ENCODE assay signal across 9 mouse cellular contexts in the genomic region with DNA sequence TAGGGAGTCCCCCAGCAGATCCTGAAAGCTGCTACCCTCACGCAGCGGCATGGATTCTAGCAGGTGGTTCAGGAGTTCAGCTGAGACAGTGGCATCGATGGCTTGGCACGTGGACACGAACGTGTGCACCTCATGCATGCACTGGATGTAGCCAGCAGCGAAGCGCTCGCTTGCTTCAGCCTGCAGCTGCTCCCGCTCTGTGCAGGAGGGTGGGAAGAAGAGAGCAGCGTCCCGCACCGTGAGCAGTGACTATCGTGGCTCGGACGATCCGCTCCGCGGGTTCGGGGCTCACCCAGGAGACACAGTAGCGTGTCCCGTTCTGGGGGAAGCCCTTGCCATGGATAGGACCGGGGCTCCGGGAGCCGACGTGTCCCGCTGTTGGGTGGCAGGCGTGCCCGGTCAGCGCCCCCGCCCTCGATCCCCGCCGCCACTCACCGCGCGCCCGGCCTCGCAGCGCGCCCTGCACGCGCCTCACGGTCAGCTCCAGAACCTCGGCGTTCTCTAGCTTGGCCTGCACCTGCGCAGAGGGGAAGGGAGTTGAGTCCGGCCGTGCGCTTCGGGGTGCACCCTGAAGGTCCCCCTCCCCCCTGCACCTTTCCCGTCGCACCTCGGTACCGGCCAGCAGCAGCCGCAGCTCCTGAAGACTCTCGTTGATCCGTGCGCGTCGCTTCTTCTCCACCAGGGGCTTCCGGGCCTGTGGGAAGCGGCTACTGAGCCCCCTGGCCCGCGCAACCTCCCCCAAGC. TPM values are rescaled to one million over a fixed set of nuclear protein-coding genes. Genes with fewer than 3 reads are reported as not detected.
DNase-seq lines count a peak whose midpoint lies in the region; ATAC-seq and TF ChIP-seq lines count a peak whose summit lies in the region.
"Had no signal": no experiment of that assay in that cellular context is flagged by ENCODE, and none has a peak within 500 bp of the region (broad histone marks: within the 10 kb centered on the region; RNA-seq: fewer than 3 reads in every experiment).

No protein-coding gene starts in this region.

- H3K4me2 ChIP-seq in lung, embryonic 14.5 days, result peak overlapping the region; percentile 98
- peak overlapping the region; percentile 95 for H3K4me2 ChIP-seq in hindbrain, embryonic 13.5 days
- H3K4me2 ChIP-seq in neural tube, embryonic 14.5 days (ENCODE audit: low read depth, low read length), result peak overlapping the region; percentile 98

- peaks cover 10% of the 10 kb centered on the region for H3K36me3 ChIP-seq in lung, embryonic 14.5 days (ENCODE audit: insufficient read depth)
- H3K36me3 ChIP-seq in embryonic facial prominence, embryonic 10.5 days (replicated peaks), result peaks cover 18% of the 10 kb centered on the region
- peaks cover 11% of the 10 kb centered on the region; the same call in 1 of the 2 replicates for H3K36me3 ChIP-seq in hindbrain, embryonic 13.5 days
- H3K36me3 ChIP-seq in liver, adult 2 months (ENCODE audit: control insufficient read depth, insufficient read depth, low read length), result peaks cover 3% of the 10 kb centered on the region
- H3K36me3 ChIP-seq in neural tube, embryonic 14.5 days (ENCODE audit: control insufficient read depth, insufficient read depth, low read length), result peaks cover 5% of the 10 kb centered on the region; the same call in 1 of the 2 replicates

- 3% methylated on average over 63 of the region's 65 CpGs for WGBS in lung, embryonic 14.5 days
- WGBS in embryonic facial prominence, embryonic 10.5 days, result 4% methylated on average over 65 of the region's 65 CpGs
- 2% methylated on average over 57 of the region's 65 CpGs for WGBS in hindbrain, embryonic 13.5 days
- WGBS in liver, adult 2 months, result 8% methylated on average over 65 of the region's 65 CpGs
- 1% methylated on average over 63 of the region's 65 CpGs for WGBS in neural tube, embryonic 14.5 days

- no peaks in the 10 kb centered on the region for H3K79me2 ChIP-seq in liver, adult 2 months (ENCODE audit: control insufficient read depth, insufficient read depth, low read length)

- no peaks in the 10 kb centered on the region for H3K9me3 ChIP-seq in lung, embryonic 14.5 days (ENCODE audit: low read depth, low read length)
- H3K9me3 ChIP-seq in embryonic facial prominence, embryonic 10.5 days, result no peaks in the 10 kb centered on the region
- H3K9me3 ChIP-seq in hindbrain, embryonic 13.5 days, result no peaks in the 10 kb centered on the region
- no peaks in the 10 kb centered on the region for H3K9me3 ChIP-seq in neural tube, embryonic 14.5 days (ENCODE audit: control insufficient read depth, low read length)

- peaks cover 18% of the 10 kb centered on the region for H3K4me1 ChIP-seq in lung, embryonic 14.5 days (ENCODE audit: insufficient read depth)
- H3K4me1 ChIP-seq in embryonic facial prominence, embryonic 10.5 days, result peaks cover 46% of the 10 kb centered on the region
- peaks cover 43% of the 10 kb centered on the region for H3K4me1 ChIP-seq in hindbrain, embryonic 13.5 days (replicated peaks)
- H3K4me1 ChIP-seq in liver, adult 2 months (ENCODE audit: control insufficient read depth, insufficient read depth, low read length), result peaks cover 14% of the 10 kb centered on the region
- peaks cover 19% of the 10 kb centered on the region for H3K4me1 ChIP-seq in neural tube, embryonic 14.5 days (ENCODE audit: control insufficient read depth, insufficient read depth, low read length)

- peak overlapping the region; percentile 74 for H3K4me3 ChIP-seq in lung, embryonic 14.5 days (ENCODE audit: low read depth, low read length)
- H3K4me3 ChIP-seq in embryonic facial prominence, embryonic 10.5 days, result peak overlapping the region; percentile 85
- H3K4me3 ChIP-seq in hindbrain, embryonic 13.5 days, result peak overlapping the region; percentile 83
- H3K4me3 ChIP-seq in liver, adult 2 months (ENCODE audit: insufficient read depth, low read depth, low read length), result peak overlapping the region; percentile 92
- peak overlapping the region; percentile 84 for H3K4me3 ChIP-seq in neural tube, embryonic 14.5 days (ENCODE audit: low read depth, low read length)

- 0 out of 2 replicates have a peak, but pooled peaks have one; percentile 14 for TF ChIP-seq POLR2A in liver, adult 2 months (IDR thresholded peaks at IDR 0.05; ENCODE audit: extremely low read depth, insufficient read depth, low read length)

- peak; percentile 20 for DNase-seq in lung, embryonic 14.5 days
- no peak for DNase-seq in lung, postnatal 25 days (ENCODE audit: low spot score)
- DNase-seq in embryonic facial prominence, embryonic 10.5 days (ENCODE audit: low spot score), result no peak
- peak; percentile 72 for DNase-seq in liver, adult 2 months (ENCODE audit: extremely low read depth, low read depth, low spot score)
- DNase-seq in frontal cortex, adult 2 months (ENCODE audit: extremely low spot score in 1 of 2, low spot score in 1 of 2), result no peak

- peak overlapping the region; percentile 80 for H3K9ac ChIP-seq in lung, embryonic 14.5 days
- peak overlapping the region; percentile 92 for H3K9ac ChIP-seq in hindbrain, embryonic 13.5 days
- peak overlapping the region; percentile 95 for H3K9ac ChIP-seq in liver, adult 2 months (ENCODE audit: low read depth, low read length)
- H3K9ac ChIP-seq in neural tube, embryonic 14.5 days (replicated peaks; ENCODE audit: low read depth, low read length), result peak overlapping the region; percentile 88

- H3K27me3 ChIP-seq in lung, embryonic 14.5 days (ENCODE audit: insufficient read depth, low read length), result no peaks in the 10 kb centered on the region
- H3K27me3 ChIP-seq in embryonic facial prominence, embryonic 10.5 days (replicated peaks; ENCODE audit: low read depth, poor library complexity, severe bottlenecking), result peaks cover 23% of the 10 kb centered on the region
- H3K27me3 ChIP-seq in hindbrain, embryonic 13.5 days, result no peaks in the 10 kb centered on the region
- no peaks in the 10 kb centered on the region for H3K27me3 ChIP-seq in liver, adult 2 months (ENCODE audit: control insufficient read depth, insufficient read depth, low read length)
- no peaks in the 10 kb centered on the region for H3K27me3 ChIP-seq in neural tube, embryonic 14.5 days (ENCODE audit: control insufficient read depth, insufficient read depth, low read length)

- no peak; the same call in 1 of the 2 replicates for ATAC-seq in lung, embryonic 14.5 days (ENCODE audit: insufficient read depth)
- peak; percentile 18 for ATAC-seq in activated CD4-positive, CD25-positive, alpha-beta regulatory T cell, adult 4 months
- peak; percentile 51 for ATAC-seq in hindbrain, embryonic 13.5 days (ENCODE audit: low FRiP score)
- peak; percentile 47 for ATAC-seq in neural tube, embryonic 14.5 days (ENCODE audit: low read depth)

- peak; percentile 57 for TF ChIP-seq CTCF in lung, embryonic 14.5 days (IDR thresholded peaks at IDR 0.05; ENCODE audit: low read depth)
- no peak for TF ChIP-seq CTCF in liver, adult 2 months (IDR thresholded peaks at IDR 0.05; ENCODE audit: low read depth, low read length)

- H3K27ac ChIP-seq in lung, embryonic 14.5 days (ENCODE audit: low read depth), result peak overlapping the region; percentile 80
- H3K27ac ChIP-seq in embryonic facial prominence, embryonic 10.5 days (replicated peaks), result peak overlapping the region; percentile 94
- peak overlapping the region; percentile 96 for H3K27ac ChIP-seq in hindbrain, embryonic 13.5 days
- peak overlapping the region; percentile 48 for H3K27ac ChIP-seq in liver, adult 2 months (replicated peaks; ENCODE audit: insufficient read depth, low read depth, low read length)
- peak overlapping the region; percentile 91 for H3K27ac ChIP-seq in neural tube, embryonic 14.5 days (ENCODE audit: low read depth, low read length)

RNA-seq across cellular contexts. Expression of gene Hes6, which starts 1.4 kb away (rescaled TPM):
- 53.7 and 56.4 TPM in 2 replicates for polyA plus RNA-seq in lung, embryonic 14.5 days (2014; fragmentation: Nextera tagmentation; extraction: Ambion mirVana)
- polyA plus RNA-seq in activated CD4-positive, CD25-positive, alpha-beta regulatory T cell, adult 4 months (2017; shearing (Covaris generic)), result 10 to 100 TPM; 14.6 to 17.3 TPM
- polyA plus RNA-seq in embryonic facial prominence, embryonic 10.5 days (2016; fragmentation: Nextera tagmentation; extraction: Ambion mirVana), result 136 and 144 TPM in 2 replicates
- polyA plus RNA-seq in hindbrain, embryonic 13.5 days (2015; fragmentation: Nextera tagmentation; extraction: Ambion mirVana), result 207 and 235 TPM in 2 replicates
- total RNA-seq in liver, adult 2 months (2014; rRNA removed), result 64.6 and 97.0 TPM in 2 replicates
- 107 and 112 TPM in 2 replicates for polyA plus RNA-seq in liver, adult 2 months (2012; rRNA removed)
- polyA plus RNA-seq in neural tube, embryonic 14.5 days (2014; fragmentation: Nextera tagmentation; extraction: Ambion mirVana), result 100 and 101 TPM in 2 replicates
- polyA plus RNA-seq in frontal cortex, adult 2 months (2012; rRNA removed), result 20.7 and 25.9 TPM in 2 replicates

RNA-seq across cellular contexts. Expression of gene Ilkap, which starts 13.8 kb away (rescaled TPM):
- polyA plus RNA-seq in lung, embryonic 14.5 days (2014; fragmentation: Nextera tagmentation; extraction: Ambion mirVana), result 140 and 144 TPM in 2 replicates
- 10 to 100 TPM; 37.7 to 41.9 TPM for polyA plus RNA-seq in activated CD4-positive, CD25-positive, alpha-beta regulatory T cell, adult 4 months (2017; shearing (Covaris generic))
- polyA plus RNA-seq in embryonic facial prominence, embryonic 10.5 days (2016; fragmentation: Nextera tagmentation; extraction: Ambion mirVana), result 175 and 177 TPM in 2 replicates
- polyA plus RNA-seq in hindbrain, embryonic 13.5 days (2015; fragmentation: Nextera tagmentation; extraction: Ambion mirVana), result 144 and 147 TPM in 2 replicates
- 50.3 and 54.7 TPM in 2 replicates for total RNA-seq in liver, adult 2 months (2014; rRNA removed)
- 25.2 and 32.0 TPM in 2 replicates for polyA plus RNA-seq in liver, adult 2 months (2012; rRNA removed)
- polyA plus RNA-seq in neural tube, embryonic 14.5 days (2014; fragmentation: Nextera tagmentation; extraction: Ambion mirVana), result 145 and 150 TPM in 2 replicates
- 92.2 and 97.3 TPM in 2 replicates for polyA plus RNA-seq in frontal cortex, adult 2 months (2012; rRNA removed)

RNA-seq across cellular contexts. Expression of gene Erfe, which starts 46.2 kb away (rescaled TPM):
- polyA plus RNA-seq in lung, embryonic 14.5 days (2014; fragmentation: Nextera tagmentation; extraction: Ambion mirVana), result 2.7 TPM in 2 replicates
- polyA plus RNA-seq in activated CD4-positive, CD25-positive, alpha-beta regulatory T cell, adult 4 months (2017; shearing (Covaris generic)), result not detected
- 1.8 and 2.0 TPM in 2 replicates for polyA plus RNA-seq in embryonic facial prominence, embryonic 10.5 days (2016; fragmentation: Nextera tagmentation; extraction: Ambion mirVana)
- polyA plus RNA-seq in hindbrain, embryonic 13.5 days (2015; fragmentation: Nextera tagmentation; extraction: Ambion mirVana), result 0.22 and 0.45 TPM in 2 replicates
- total RNA-seq in liver, adult 2 months (2014; rRNA removed), result not detected in 2 replicates
- not detected in 2 replicates for polyA plus RNA-seq in liver, adult 2 months (2012; rRNA removed)
- 0.17 TPM in 1 of 2 replicates, not detected in the other for polyA plus RNA-seq in neural tube, embryonic 14.5 days (2014; fragmentation: Nextera tagmentation; extraction: Ambion mirVana)
- polyA plus RNA-seq in frontal cortex, adult 2 months (2012; rRNA removed), result 0.72 and 1.4 TPM in 2 replicates
- total RNA-seq: neutrophil, adult 5-6 weeks had no signal

RNA-seq across cellular contexts. Expression of gene Per2, which starts 46.7 kb away (rescaled TPM):
- 6.6 and 8.3 TPM in 2 replicates for polyA plus RNA-seq in lung, embryonic 14.5 days (2014; fragmentation: Nextera tagmentation; extraction: Ambion mirVana)
- under 1 TPM; 0.52 to 0.89 TPM for polyA plus RNA-seq in activated CD4-positive, CD25-positive, alpha-beta regulatory T cell, adult 4 months (2017; shearing (Covaris generic))
- 1.3 and 2.0 TPM in 2 replicates for polyA plus RNA-seq in embryonic facial prominence, embryonic 10.5 days (2016; fragmentation: Nextera tagmentation; extraction: Ambion mirVana)
- 4.3 and 4.6 TPM in 2 replicates for polyA plus RNA-seq in hindbrain, embryonic 13.5 days (2015; fragmentation: Nextera tagmentation; extraction: Ambion mirVana)
- total RNA-seq in liver, adult 2 months (2014; rRNA removed), result 5.7 and 7.7 TPM in 2 replicates
- polyA plus RNA-seq in liver, adult 2 months (2012; rRNA removed), result 3.9 and 4.9 TPM in 2 replicates
- polyA plus RNA-seq in neural tube, embryonic 14.5 days (2014; fragmentation: Nextera tagmentation; extraction: Ambion mirVana), result 3.7 and 7.5 TPM in 2 replicates
- polyA plus RNA-seq in frontal cortex, adult 2 months (2012; rRNA removed), result 18.6 and 19.4 TPM in 2 replicates

Comparison
In these comparisons a context has a peak if more than half of its experiments do, and no peak if none do; other contexts are left out.
1. DNase-seq: peak in lung, embryonic 14.5 days (single experiment) and liver, adult 2 months (single experiment); none in lung, postnatal 25 days (single experiment), embryonic facial prominence, embryonic 10.5 days (single experiment) and frontal cortex, adult 2 months (0 of 2).
2. Peak in every context shown above with its lines, with median percentiles within 50 percentile points of each other: H3K27ac ChIP-seq, H3K4me2 ChIP-seq, H3K4me3 ChIP-seq and H3K9ac ChIP-seq.